Mouse (Mus musculus): ENCODE measurements at regions not wholly inside any gene's neighbourhood (a gene's known extent, or its start where the extent isn't known, plus 50 kb on each side); places are given as distances from the start of the nearest gene placed in this dataset.

GRCm38 (mm10) chr4:95318561-95318960 is 238.7 kb upstream of the Fggy start:
- TF ChIP-seq CTCF (IDR thresholded peaks at IDR 0.05; ENCODE audit: insufficient read depth, low read depth, low read length) (no peak), POLR2A (IDR thresholded peaks at IDR 0.05; ENCODE audit: insufficient read depth, low read depth, low read length) (no peak)

All from olfactory bulb, adult 2 months (tissue).